Mouse (Mus musculus) MEL (cell line): Measurements from ENCODE around the gene Spef1. TPM values are rescaled to one million over a fixed set of nuclear protein-coding genes. Genes with fewer than 3 reads are reported as not detected.
A peak's percentile ranks its signal among the peaks of the same experiment; 100 is the strongest.

Experiments used
- DNase-seq: peaks from one replicate; pipeline ENCODE4 v3.0.0; 2011; ENCODE audit warnings: low read depth, low spot score
- H3K27ac ChIP-seq: 2 replicates; pipeline ENCODE4 v1.5.1; 2012; ENCODE audit warnings: low read depth, mild to moderate bottlenecking, control low read depth, low read length, moderate library complexity; ENCODE audit not compliant: control insufficient read depth
- H3K27me3 ChIP-seq, 2 experiments: fragments of 150-350 bp in 1 of 2; sonication (generic) in 1 of 2; 2 replicates each; pipeline ENCODE4 v1.6.1; 2012; ENCODE audit warnings: low read length in 2 of 2, mild to moderate bottlenecking in 2 of 2, improper control_type of control experiment in 1 of 2, moderate library complexity in 1 of 2; ENCODE audit not compliant: insufficient read depth in 2 of 2, control insufficient read depth in 1 of 2
- H3K36me3 ChIP-seq, 2 experiments: 2 replicates each; pipeline ENCODE4 v1.6.1; 2012 to 2014; ENCODE audit warnings: low read length in 2 of 2, improper control_type of control experiment in 1 of 2, inconsistent platforms in 1 of 2, mild to moderate bottlenecking in 1 of 2; ENCODE audit not compliant: insufficient read depth in 2 of 2, control insufficient read depth in 1 of 2
- H3K4me1 ChIP-seq, 2 experiments: fragments of 150-350 bp in 1 of 2; sonication (generic) in 1 of 2; 2 replicates each; pipeline ENCODE4 v1.6.1; 2012; ENCODE audit warnings: low read length in 2 of 2, improper control_type of control experiment in 1 of 2, mild to moderate bottlenecking in 1 of 2; ENCODE audit not compliant: insufficient read depth in 2 of 2, control insufficient read depth in 1 of 2
- H3K4me3 ChIP-seq, 2 experiments: fragments of 150-350 bp in 1 of 2; sonication (generic) in 1 of 2; 2 replicates each; pipeline ENCODE4 v1.5.1; 2012; ENCODE audit warnings: low read depth in 2 of 2, low read length in 2 of 2, mild to moderate bottlenecking in 2 of 2, moderate library complexity in 2 of 2, control low read depth in 1 of 2, improper control_type of control experiment in 1 of 2; ENCODE audit not compliant: control insufficient read depth in 1 of 2, insufficient read depth in 1 of 2
- H3K79me2 ChIP-seq: 2 replicates; pipeline ENCODE4 v1.6.1; 2012; ENCODE audit warnings: mild to moderate bottlenecking, low read length, moderate library complexity; ENCODE audit not compliant: control insufficient read depth, poor library complexity, insufficient read depth
- H3K9ac ChIP-seq: 2 replicates; pipeline ENCODE4 v1.6.1; 2012; ENCODE audit warnings: low read depth, mild to moderate bottlenecking, control low read depth, low read length, moderate library complexity; ENCODE audit not compliant: control insufficient read depth, poor library complexity, severe bottlenecking
- H3K9me3 ChIP-seq: fragments of 150-350 bp; sonication (generic); replicated peaks from 2 replicates; pipeline ENCODE4 v1.6.1; 2012; ENCODE audit warnings: mild to moderate bottlenecking, low read length, improper control_type of control experiment, moderate library complexity; ENCODE audit not compliant: insufficient read depth
- BHLHE40 ChIP-seq: IDR thresholded peaks from 2 replicates; pipeline ENCODE4 v1.6.1; 2012; ENCODE audit warnings: low read depth, mild to moderate bottlenecking, inconsistent platforms, low read length, improper control_type of control experiment, borderline replicate concordance
- EP300 ChIP-seq, 2 experiments: IDR thresholded peaks; 2 replicates each; pipeline ENCODE4 v1.6.1; 2011; ENCODE audit warnings: improper control_type of control experiment in 2 of 2, low read length in 2 of 2, low read depth in 1 of 2, mild to moderate bottlenecking in 1 of 2
- ETS1 ChIP-seq: IDR thresholded peaks from 2 replicates; pipeline ENCODE4 v1.6.1; 2012; ENCODE audit warnings: low read depth, mild to moderate bottlenecking, inconsistent platforms, low read length, improper control_type of control experiment, moderate library complexity
- GABPA ChIP-seq: IDR thresholded peaks from 2 replicates; pipeline ENCODE4 v1.6.1; 2012; ENCODE audit warnings: low read depth, mild to moderate bottlenecking, inconsistent platforms, low read length, improper control_type of control experiment, moderate library complexity
- GATA1 ChIP-seq: IDR thresholded peaks from 2 replicates; pipeline ENCODE4 v1.6.1; 2011; ENCODE audit warnings: low read depth, low read length, improper control_type of control experiment
- HCFC1 ChIP-seq: IDR thresholded peaks from 2 replicates; pipeline ENCODE4 v1.6.1; 2012; ENCODE audit warnings: low read depth, mild to moderate bottlenecking, inconsistent platforms, low read length, improper control_type of control experiment, moderate library complexity
- JUND ChIP-seq: IDR thresholded peaks from 2 replicates; pipeline ENCODE4 v1.6.1; 2011; ENCODE audit warnings: low read depth, mild to moderate bottlenecking, improper control_type of control experiment, low read length
- KAT2A ChIP-seq: conservative IDR thresholded peaks from 2 replicates; pipeline ENCODE4 v1.6.1; 2012; ENCODE audit warnings: low read depth, low read length, improper control_type of control experiment, inconsistent platforms
- MAFK ChIP-seq: IDR thresholded peaks from 2 replicates; pipeline ENCODE4 v1.6.1; 2011; ENCODE audit warnings: low read depth, mild to moderate bottlenecking, low read length, improper control_type of control experiment, borderline replicate concordance
- MAX ChIP-seq: IDR thresholded peaks from 2 replicates; pipeline ENCODE4 v1.6.1; 2011; ENCODE audit warnings: low read length, improper control_type of control experiment
- MXI1 ChIP-seq: IDR thresholded peaks from 2 replicates; pipeline ENCODE4 v1.6.1; 2011; ENCODE audit warnings: mild to moderate bottlenecking, low read depth, low read length, improper control_type of control experiment
- NRF1 ChIP-seq: IDR thresholded peaks from 2 replicates; pipeline ENCODE4 v1.6.1; 2014; ENCODE audit warnings: low read depth, mild to moderate bottlenecking, inconsistent platforms, low read length, improper control_type of control experiment, moderate library complexity; ENCODE audit not compliant: poor library complexity, insufficient read depth, severe bottlenecking
- RAD21 ChIP-seq: IDR thresholded peaks from 2 replicates; pipeline ENCODE4 v1.6.1; 2011; ENCODE audit warnings: mild to moderate bottlenecking, low read depth, low read length, improper control_type of control experiment
- RCOR1 ChIP-seq: IDR thresholded peaks from 2 replicates; pipeline ENCODE4 v1.6.1; 2012; ENCODE audit warnings: low read depth, mild to moderate bottlenecking, inconsistent platforms, low read length, improper control_type of control experiment
- SIN3A ChIP-seq: IDR thresholded peaks from 2 replicates; pipeline ENCODE4 v1.6.1; 2012; ENCODE audit warnings: low read length, improper control_type of control experiment, inconsistent platforms
- SMC3 ChIP-seq: IDR thresholded peaks from 2 replicates; pipeline ENCODE4 v1.6.1; 2011; ENCODE audit warnings: low read depth, low read length, improper control_type of control experiment
- TAL1 ChIP-seq: IDR thresholded peaks from 2 replicates; pipeline ENCODE4 v1.6.1; 2012; ENCODE audit warnings: mild to moderate bottlenecking, inconsistent platforms, low read length, moderate library complexity, mixed read lengths
- TBP ChIP-seq: IDR thresholded peaks from 2 replicates; pipeline ENCODE4 v1.8.0; 2011; ENCODE audit warnings: low read depth, low read length, improper control_type of control experiment
- TCF12 ChIP-seq: IDR thresholded peaks from 2 replicates; pipeline ENCODE4 v1.6.1; 2014; ENCODE audit warnings: low read depth, mild to moderate bottlenecking, inconsistent platforms, low read length, improper control_type of control experiment, moderate library complexity
- UBTF ChIP-seq: IDR thresholded peaks from 2 replicates; pipeline ENCODE4 v1.6.1; 2012; ENCODE audit warnings: low read depth, mild to moderate bottlenecking, inconsistent platforms, low read length, improper control_type of control experiment, moderate library complexity, borderline replicate concordance; ENCODE audit not compliant: insufficient read depth
- USF1 ChIP-seq: IDR thresholded peaks from 2 replicates; pipeline ENCODE4 v1.6.1; 2014; ENCODE audit warnings: low read depth, mild to moderate bottlenecking, inconsistent platforms, low read length, improper control_type of control experiment, moderate library complexity
- ZC3H11A ChIP-seq: IDR thresholded peaks from 2 replicates; pipeline ENCODE4 v1.6.1; 2012; ENCODE audit warnings: low read depth, mild to moderate bottlenecking, inconsistent platforms, low read length, improper control_type of control experiment
- ZNF384 ChIP-seq: IDR thresholded peaks from 2 replicates; pipeline ENCODE4 v1.6.1; 2012; ENCODE audit warnings: low read depth, mild to moderate bottlenecking, inconsistent platforms, low read length, improper control_type of control experiment
- polyA plus RNA-seq, 2 experiments: library from polyadenylated mRNA; stranded (reverse) in 1 of 2; unstranded in 1 of 2; fragments of >175 nt in 1 of 2; fragments of >200 nt in 1 of 2; gene quantifications; 2 replicates each; pipeline versions ENCODE4 v1.2.1 to v1.2.4; 2012; ENCODE audit warnings: low replicate concordance in 2 of 2, low read depth in 1 of 2; ENCODE audit not compliant: insufficient read length in 2 of 2, insufficient read depth in 1 of 2, missing spikeins in 1 of 2
- total RNA-seq: library from RNA; depleted of rRNA; stranded (reverse); fragments of 300-350 nt; gene quantifications from 2 replicates; pipeline ENCODE4 v1.2.3, GENCODE M21; 2012

Spef1 gene
- total and polyA plus RNA-seq, 3 experiments: 1.2 to 1.8 TPM; not detected in 1

DNA sequence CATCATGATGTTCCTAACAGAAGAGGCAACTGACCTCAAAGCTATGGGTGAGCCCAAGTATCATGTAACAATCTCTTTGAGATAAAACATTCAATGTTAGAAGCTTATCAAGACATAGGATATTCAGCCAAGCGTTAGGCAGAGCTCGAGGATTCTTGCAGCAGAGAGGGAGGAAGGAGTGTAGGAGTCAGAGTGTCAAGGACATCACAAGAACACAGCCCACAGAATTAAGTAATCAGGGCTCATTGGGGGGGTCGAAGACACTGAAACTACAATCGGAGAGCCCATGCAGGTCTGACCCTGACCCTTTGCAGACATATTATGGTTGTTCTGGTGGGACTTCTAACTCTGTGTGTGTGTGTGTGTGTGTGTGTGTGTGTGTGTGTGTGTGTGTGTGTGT lies 32.9 kb upstream of the Spef1 start (continued):
- TF ChIP-seq NRF1 (no peak), USF1 (no peak), RCOR1 (no peak)
- TF ChIP-seq, all 39 proteins: peak for 0

DNA sequence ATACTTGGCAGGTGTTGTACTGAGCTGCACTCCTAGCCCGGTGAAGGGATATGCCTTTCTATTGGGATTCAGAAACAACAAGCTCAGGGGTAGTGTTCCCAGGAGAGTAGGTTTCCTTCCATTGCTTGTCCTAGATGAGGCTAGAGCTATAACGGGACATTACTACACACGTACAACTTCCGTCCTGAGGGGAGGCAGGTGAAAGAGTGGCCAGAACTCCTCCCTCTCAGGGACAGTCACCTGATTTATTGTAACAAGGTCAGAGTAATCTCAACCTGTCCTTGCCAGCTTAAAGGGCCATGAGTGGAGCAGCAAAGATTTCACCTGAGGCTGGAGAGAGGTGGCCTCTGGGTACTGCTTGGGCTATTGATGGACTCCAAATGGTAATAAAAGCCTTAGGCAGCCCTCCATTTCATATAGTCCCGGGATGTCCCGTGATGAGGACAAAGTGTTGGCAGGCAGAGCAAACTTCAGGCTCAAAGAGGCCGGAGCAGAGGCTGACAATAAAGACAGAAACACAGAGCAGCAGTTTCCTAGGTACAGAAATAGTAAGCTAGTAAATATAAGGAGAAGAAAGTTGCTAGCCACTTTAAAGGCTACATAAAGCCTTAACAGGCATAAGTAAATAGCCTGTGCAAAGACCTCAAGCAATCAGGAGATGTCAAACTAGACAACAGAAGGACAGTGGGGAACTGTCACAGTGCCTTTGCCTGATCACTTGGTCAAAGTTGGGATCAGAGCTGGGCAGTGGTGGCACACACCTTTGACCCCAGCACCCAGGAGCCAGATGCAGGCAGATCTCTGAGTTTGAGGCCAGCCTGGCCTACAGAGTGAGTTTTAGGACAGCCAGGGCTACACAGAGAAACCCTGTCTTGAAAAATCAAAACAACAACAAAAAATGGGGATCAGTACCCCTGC lies 29.1 kb upstream of the Spef1 start:
- Histone ChIP-seq H3K27me3 (no peaks in the 10 kb centered on the region), H3K4me1 (peaks cover 2 to 19% of the 10 kb centered on the region in 2 experiments), H3K9ac (no peak overlapping the region), H3K36me3 (peaks cover 0 to 7% of the 10 kb centered on the region in 2 experiments; a peak in 1 of 4 replicates), H3K9me3 (no peaks in the 10 kb centered on the region), H3K4me3 (no peak overlapping the region), H3K27ac (no peak overlapping the region), H3K79me2 (no peaks in the 10 kb centered on the region)
- DNase-seq: no peak
- TF ChIP-seq TAL1 (no peak), ZC3H11A (no peak), MXI1 (no peak), JUND (no peak), TCF12 (no peak), GABPA (no peak), KAT2A (no peak), SMC3 (no peak), BHLHE40 (no peak)

DNA sequence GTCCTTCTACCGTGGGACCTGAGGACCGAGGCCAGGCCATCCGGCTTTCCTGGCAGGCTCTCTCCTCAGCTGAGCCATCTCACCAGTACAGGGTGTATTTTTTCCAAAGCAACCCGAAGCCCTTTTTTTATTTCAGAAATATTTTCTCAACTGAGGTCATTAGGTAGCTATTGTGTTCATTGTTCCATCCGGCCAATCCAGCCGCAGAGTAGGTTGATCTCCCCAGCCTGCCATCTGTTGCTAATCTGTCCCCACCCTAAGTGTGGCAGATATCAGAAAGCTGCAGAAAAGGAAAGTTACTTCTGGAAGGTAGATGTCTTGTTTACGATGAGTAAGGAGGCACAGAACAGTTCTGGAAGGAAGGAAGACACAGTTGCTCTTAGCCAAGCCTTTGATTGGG lies 26.7 kb upstream of the Spef1 start:
- Histone ChIP-seq H3K27ac (peak overlapping the region; percentile 48), H3K9me3 (no peaks in the 10 kb centered on the region), H3K79me2 (peaks cover 1% of the 10 kb centered on the region; the same call in 1 of the 2 replicates), H3K36me3 (peaks cover 0 to 7% of the 10 kb centered on the region in 2 experiments; a peak in 1 of 4 replicates), H3K9ac (peak overlapping the region; percentile 29; the same call in 1 of the 2 replicates), H3K4me1 (peaks cover 0 to 28% of the 10 kb centered on the region in 2 experiments; a peak in 3 of 4 replicates), H3K27me3 (no peaks in the 10 kb centered on the region), H3K4me3 (peak overlapping the region; percentile 13 to 18; a peak in 2 of 4 replicates)
- peak; percentile 73 for DNase-seq
- TF ChIP-seq RCOR1: peak; percentile 75
- TF ChIP-seq ZNF384: no peak
- peak; percentile 86 for TF ChIP-seq ETS1
- peak; percentile 86 for TF ChIP-seq GATA1
- TF ChIP-seq GABPA: no peak
- TF ChIP-seq RAD21: no peak
- peak; percentile 92 for TF ChIP-seq TCF12
- TF ChIP-seq KAT2A: no peak
- peak; percentile 42; the same call in 1 of the 2 replicates for TF ChIP-seq HCFC1
- TF ChIP-seq MAFK: no peak
- peak; percentile 71 for TF ChIP-seq TAL1
- no peak for TF ChIP-seq MAX
- TF ChIP-seq EP300 (IDR thresholded peaks at IDR 0.05; ENCODE audit: low read depth in 1 of 2, low read length in 2 of 2): peak; percentile 78 to 82
- peak; percentile 70 for TF ChIP-seq SIN3A
- 0 out of 2 replicates have a peak, but pooled peaks have one; percentile 13 for TF ChIP-seq TBP
- no peak for TF ChIP-seq UBTF
